Mouse (Mus musculus): Measurements from ENCODE around the gene 2310061I04Rik. TPM values are rescaled to one million over a fixed set of nuclear protein-coding genes. Genes with fewer than 3 reads are reported as not detected.
"Not testable (repeated sequence)": the region's sequence is repeated elsewhere in the genome, so short reads cannot be mapped to it uniquely, and the experiment has no call there.

The 2310061I04Rik gene
- 29.0 and 29.6 TPM in 2 replicates for polyA plus RNA-seq (2016; fragmentation: Nextera tagmentation; extraction: Ambion mirVana)

GRCm38 (mm10) chr17:35896781-35897643, at the start of gene 2310061I04Rik:
Gene 2310061I04Rik (minus strand): TSS chr17:35897431.
- H3K4me3 ChIP-seq, result peak within 1 kb of the TSS; percentile 83
- peaks cover 28% of the 10 kb centered on the region for H3K4me1 ChIP-seq
- no peaks in the 10 kb centered on the region for H3K27me3 ChIP-seq (ENCODE audit: low read depth, poor library complexity, severe bottlenecking)
- peaks cover 79% of the 10 kb centered on the region for H3K36me3 ChIP-seq
- under 1% methylated on average over 86 of the region's 86 CpGs for WGBS
- H3K9me3 ChIP-seq (replicated peaks), result no peaks in the 10 kb centered on the region
- H3K27ac ChIP-seq (replicated peaks), result peak within 1 kb of the TSS; percentile 98
- DNase-seq (ENCODE audit: low spot score), result peak; percentile 92

GRCm38 (mm10) chr17:35939941-35940340, 42.7 kb upstream of the 2310061I04Rik start:
- H3K27me3 ChIP-seq (ENCODE audit: low read depth, poor library complexity, severe bottlenecking), result no peaks in the 10 kb centered on the region
- WGBS, result 59% methylated on average over 1 of the region's 1 CpGs
- H3K4me1 ChIP-seq, result no peaks in the 10 kb centered on the region
- no peak overlapping the region for H3K27ac ChIP-seq (replicated peaks)
- DNase-seq (ENCODE audit: low spot score), result no peak
- H3K9me3 ChIP-seq (replicated peaks), result peaks cover 3% of the 10 kb centered on the region; the same call in 1 of the 2 replicates
- no peak overlapping the region for H3K4me3 ChIP-seq
- no peaks in the 10 kb centered on the region for H3K36me3 ChIP-seq

- Histone ChIP-seq H3K4me3 (no peak overlapping the region), H3K36me3 (no peaks in the 10 kb centered on the region), H3K9me3 (replicated peaks) (peaks cover 3% of the 10 kb centered on the region; the same call in 1 of the 2 replicates), H3K27ac (replicated peaks) (no peak overlapping the region), H3K27me3 (ENCODE audit: low read depth, poor library complexity, severe bottlenecking) (no peaks in the 10 kb centered on the region), H3K4me1 (no peaks in the 10 kb centered on the region)
- WGBS, result 65% methylated on average over 2 of the region's 2 CpGs
- DNase-seq (ENCODE audit: low spot score), result no peak
Measured at GRCm38 (mm10) chr17:35939108-35939507, 41.9 kb upstream of the 2310061I04Rik start.

GRCm38 (mm10) chr17:35937700-35938348, 40.6 kb upstream of the 2310061I04Rik start:
- H3K4me3 ChIP-seq, result no peak overlapping the region
- H3K27ac ChIP-seq (replicated peaks), result no peak overlapping the region
- H3K27me3 ChIP-seq (ENCODE audit: low read depth, poor library complexity, severe bottlenecking), result no peaks in the 10 kb centered on the region
- 52% methylated on average over 2 of the region's 2 CpGs for WGBS
- no peaks in the 10 kb centered on the region for H3K4me1 ChIP-seq
- peaks cover 3% of the 10 kb centered on the region; the same call in 1 of the 2 replicates for H3K9me3 ChIP-seq (replicated peaks)
- peaks cover 2% of the 10 kb centered on the region for H3K36me3 ChIP-seq
- peak; percentile 45 for DNase-seq (ENCODE audit: low spot score)

- H3K27ac ChIP-seq (replicated peaks); H3K4me1 ChIP-seq; DNase-seq (ENCODE audit: low spot score); H3K27me3 ChIP-seq (ENCODE audit: low read depth, poor library complexity, severe bottlenecking); H3K4me3 ChIP-seq; H3K9me3 ChIP-seq (replicated peaks): not testable (repeated sequence)
- H3K36me3 ChIP-seq, result peaks cover 21% of the 10 kb centered on the region
- 87% methylated on average over 14 of the region's 14 CpGs for WGBS
Measured at GRCm38 (mm10) chr17:35935763-35936162, 38.5 kb upstream of the 2310061I04Rik start.

- no peak overlapping the region for H3K27ac ChIP-seq (replicated peaks)
- H3K36me3 ChIP-seq, result peaks cover 52% of the 10 kb centered on the region
- no peaks in the 10 kb centered on the region for H3K27me3 ChIP-seq (ENCODE audit: low read depth, poor library complexity, severe bottlenecking)
- WGBS, result 93% methylated on average over 4 of the region's 4 CpGs
- H3K4me3 ChIP-seq, result no peak overlapping the region
- no peaks in the 10 kb centered on the region for H3K9me3 ChIP-seq (replicated peaks)
- no peaks in the 10 kb centered on the region for H3K4me1 ChIP-seq
- DNase-seq (ENCODE audit: low spot score), result no peak
Measured at GRCm38 (mm10) chr17:35932608-35933007, 35.4 kb upstream of the 2310061I04Rik start.

GRCm38 (mm10) chr17:35930627-35931026, 33.4 kb upstream of the 2310061I04Rik start:
- Histone ChIP-seq H3K9me3 (replicated peaks) (no peaks in the 10 kb centered on the region), H3K27me3 (ENCODE audit: low read depth, poor library complexity, severe bottlenecking) (no peaks in the 10 kb centered on the region), H3K36me3 (peaks cover 71% of the 10 kb centered on the region), H3K4me3 (no peak overlapping the region), H3K4me1 (no peaks in the 10 kb centered on the region), H3K27ac (replicated peaks) (no peak overlapping the region)
- no peak for DNase-seq (ENCODE audit: low spot score)
- WGBS, result 98% methylated on average over 12 of the region's 12 CpGs

- H3K4me3 ChIP-seq, result no peak overlapping the region
- no peaks in the 10 kb centered on the region for H3K27me3 ChIP-seq (ENCODE audit: low read depth, poor library complexity, severe bottlenecking)
- DNase-seq (ENCODE audit: low spot score), result no peak
- 100% methylated on average over 2 of the region's 2 CpGs for WGBS
- peaks cover 82% of the 10 kb centered on the region for H3K36me3 ChIP-seq
- H3K4me1 ChIP-seq, result no peaks in the 10 kb centered on the region
- no peak overlapping the region for H3K27ac ChIP-seq (replicated peaks)
- no peaks in the 10 kb centered on the region for H3K9me3 ChIP-seq (replicated peaks)
Measured at GRCm38 (mm10) chr17:35929534-35929933, 32.3 kb upstream of the 2310061I04Rik start.

GRCm38 (mm10) chr17:35927471-35927870, 30.2 kb upstream of the 2310061I04Rik start:
- H3K9me3 ChIP-seq (replicated peaks), result no peaks in the 10 kb centered on the region
- peaks cover 96% of the 10 kb centered on the region for H3K36me3 ChIP-seq
- no peaks in the 10 kb centered on the region for H3K4me1 ChIP-seq
- no peak for DNase-seq (ENCODE audit: low spot score)
- no peak overlapping the region for H3K27ac ChIP-seq (replicated peaks)
- H3K27me3 ChIP-seq (ENCODE audit: low read depth, poor library complexity, severe bottlenecking), result no peaks in the 10 kb centered on the region
- no peak overlapping the region for H3K4me3 ChIP-seq
- 85% methylated on average over 1 of the region's 1 CpGs for WGBS

GRCm38 (mm10) chr17:35923281-35923680, 26.1 kb upstream of the 2310061I04Rik start:
- H3K27ac ChIP-seq (replicated peaks), result no peak overlapping the region
- WGBS, result 93% methylated on average over 4 of the region's 4 CpGs
- H3K36me3 ChIP-seq, result peaks cover 78% of the 10 kb centered on the region
- peaks cover 23% of the 10 kb centered on the region for H3K4me1 ChIP-seq
- H3K27me3 ChIP-seq (ENCODE audit: low read depth, poor library complexity, severe bottlenecking), result no peaks in the 10 kb centered on the region
- DNase-seq (ENCODE audit: low spot score), result no peak
- no peak overlapping the region for H3K4me3 ChIP-seq
- H3K9me3 ChIP-seq (replicated peaks), result no peaks in the 10 kb centered on the region

- no peaks in the 10 kb centered on the region for H3K9me3 ChIP-seq (replicated peaks)
- H3K4me1 ChIP-seq, result peaks cover 23% of the 10 kb centered on the region
- H3K27me3 ChIP-seq (ENCODE audit: low read depth, poor library complexity, severe bottlenecking), result no peaks in the 10 kb centered on the region
- DNase-seq (ENCODE audit: low spot score), result no peak
- no peak overlapping the region for H3K4me3 ChIP-seq
- H3K27ac ChIP-seq (replicated peaks), result no peak overlapping the region
- WGBS, result 89% methylated on average over 3 of the region's 3 CpGs
- H3K36me3 ChIP-seq, result peaks cover 74% of the 10 kb centered on the region
Measured at GRCm38 (mm10) chr17:35922566-35922965, 25.3 kb upstream of the 2310061I04Rik start.

- Histone ChIP-seq H3K27me3 (ENCODE audit: low read depth, poor library complexity, severe bottlenecking) (no peaks in the 10 kb centered on the region), H3K27ac (replicated peaks) (no peak overlapping the region), H3K4me1 (peaks cover 23% of the 10 kb centered on the region), H3K4me3 (no peak overlapping the region), H3K9me3 (replicated peaks) (no peaks in the 10 kb centered on the region), H3K36me3 (peaks cover 73% of the 10 kb centered on the region)
- no peak for DNase-seq (ENCODE audit: low spot score)
- WGBS, result 92% methylated on average over 4 of the region's 4 CpGs
Measured at GRCm38 (mm10) chr17:35921710-35922109, 24.5 kb upstream of the 2310061I04Rik start.

All from midbrain, embryonic 10.5 days (tissue).